Mouse (Mus musculus): ENCODE data around the gene Lamtor5.
"Not testable (repeated sequence)": the region's sequence is repeated elsewhere in the genome, so short reads cannot be mapped to it uniquely, and the experiment has no call there.

Gene Lamtor5

GRCm38 (mm10) chr3:107273820-107274219, 4.8 kb upstream of the Lamtor5 start:
- DNase-seq = peak; percentile 83

GRCm38 (mm10) chr3:107275351-107275750, 3.3 kb upstream of the Lamtor5 start:
- DNase-seq = no peak

GRCm38 (mm10) chr3:107275996-107276395, 2.7 kb upstream of the Lamtor5 start:
- DNase-seq = no peak

- no peak for DNase-seq
Observed at GRCm38 (mm10) chr3:107276626-107277025, 2.0 kb upstream of the Lamtor5 start.

- DNase-seq = no peak
Observed at GRCm38 (mm10) chr3:107286123-107286522, 7.5 kb downstream of the Lamtor5 start.

- DNase-seq = no peak
Observed at GRCm38 (mm10) chr3:107287346-107287745, 8.7 kb downstream of the Lamtor5 start.

GRCm38 (mm10) chr3:107290764-107291381, 12.2 kb downstream of the Lamtor5 start, which contains the start of gene Slc16a4:
TSS of gene Slc16a4 (plus strand) at chr3:107291230.
- DNase-seq = no peak

- no peak for DNase-seq
Observed at GRCm38 (mm10) chr3:107295672-107296360, 17.2 kb downstream of the Lamtor5 start.

- DNase-seq = not testable (repeated sequence)
Observed at GRCm38 (mm10) chr3:107296917-107297316, 18.3 kb downstream of the Lamtor5 start.

GRCm38 (mm10) chr3:107317338-107317737, 38.7 kb downstream of the Lamtor5 start:
- DNase-seq = no peak

- DNase-seq = no peak
Observed at GRCm38 (mm10) chr3:107321141-107321540, 42.5 kb downstream of the Lamtor5 start.

- no peak for DNase-seq
Observed at GRCm38 (mm10) chr3:107321776-107322175, 43.1 kb downstream of the Lamtor5 start.

GRCm38 (mm10) chr3:107326442-107326841, 47.8 kb downstream of the Lamtor5 start:
- no peak for DNase-seq

GRCm38 (mm10) chr3:107330503-107331424, 52.1 kb downstream of the Lamtor5 start:
- DNase-seq = no peak

GRCm38 (mm10) chr3:107331746-107332126, 53.1 kb downstream of the Lamtor5 start:
- DNase-seq = no peak

GRCm38 (mm10) chr3:107332127-107332959, 53.7 kb downstream of the Lamtor5 start:
- no peak for DNase-seq

- peak; percentile 100 for DNase-seq
Observed at GRCm38 (mm10) chr3:107332960-107333380, 54.3 kb downstream of the Lamtor5 start.

Data from retina, postnatal 1 day (tissue).